Mouse (Mus musculus) hindbrain, embryonic 16.5 days (tissue): ENCODE measurements around the gene Gm28870. TPM values are rescaled to one million over a fixed set of nuclear protein-coding genes. Genes with fewer than 3 reads are reported as not detected.
"Not testable (repeated sequence)": the region's sequence is repeated elsewhere in the genome, so short reads cannot be mapped to it uniquely, and the experiment has no call there.

Experiments used
- ATAC-seq: fragments of 200-750 bp; cut with Nextera tagmentation; 2 replicates; pipeline ENCODE4 v1.8.0; 2017; ENCODE audit warnings: moderate TSS enrichment, moderate library complexity
- H3K27ac ChIP-seq: fragments of 300-500 bp; sonication (generic); 2 replicates; pipeline ENCODE4 v1.5.1; 2014; ENCODE audit warnings: low read depth, mild to moderate bottlenecking, control low read depth, low read length, moderate library complexity
- H3K27me3 ChIP-seq: fragments of 300-500 bp; sonication (generic); replicated peaks from 2 replicates; pipeline ENCODE4 v1.6.1; 2014; ENCODE audit warnings: low read length; ENCODE audit not compliant: control insufficient read depth, insufficient read depth
- H3K36me3 ChIP-seq: fragments of 300-500 bp; sonication (generic); 2 replicates; pipeline ENCODE4 v1.6.1; 2014; ENCODE audit warnings: mild to moderate bottlenecking, low read length, moderate library complexity, mixed read lengths; ENCODE audit not compliant: control insufficient read depth, insufficient read depth
- H3K4me1 ChIP-seq: fragments of 300-500 bp; sonication (generic); 2 replicates; pipeline ENCODE4 v1.6.1; 2014; ENCODE audit warnings: low read depth, low read length; ENCODE audit not compliant: control insufficient read depth, insufficient read depth
- H3K4me2 ChIP-seq: fragments of 300-500 bp; sonication (generic); 2 replicates; pipeline ENCODE4 v1.6.1; 2014; ENCODE audit warnings: mild to moderate bottlenecking, low read length, control low read depth, moderate library complexity
- H3K4me3 ChIP-seq: fragments of 300-500 bp; sonication (generic); 2 replicates; pipeline ENCODE4 v1.5.1; 2014; ENCODE audit warnings: mild to moderate bottlenecking, low read length, control low read depth, moderate library complexity
- H3K9ac ChIP-seq: fragments of 300-500 bp; sonication (generic); 2 replicates; pipeline ENCODE4 v1.6.1; 2014; ENCODE audit warnings: low read depth, mild to moderate bottlenecking, control low read depth, low read length, moderate library complexity
- H3K9me3 ChIP-seq: fragments of 300-500 bp; sonication (generic); 2 replicates; pipeline ENCODE4 v1.6.1; 2014; ENCODE audit warnings: mild to moderate bottlenecking, low read length, moderate library complexity; ENCODE audit not compliant: control insufficient read depth
- WGBS: fragments of 180-500 bp; shearing (Covaris S2); extraction: QIAGEN DNeasy Blood & Tissue Kit; methylation state at CpG from one replicate; pipeline ENCODE4 v1.1.7; 2014; 5-methylcytosine and 5-hydroxymethylcytosine counted together
- polyA plus RNA-seq: library from polyadenylated mRNA; unstranded; fragments of >200 nt; fragmentation: Nextera tagmentation; extraction: Ambion mirVana; gene quantifications from 2 replicates; pipeline ENCODE4 v1.2.1, GENCODE M21; 2015

Gm28870 gene
- not detected in 2 replicates for polyA plus RNA-seq

DNA sequence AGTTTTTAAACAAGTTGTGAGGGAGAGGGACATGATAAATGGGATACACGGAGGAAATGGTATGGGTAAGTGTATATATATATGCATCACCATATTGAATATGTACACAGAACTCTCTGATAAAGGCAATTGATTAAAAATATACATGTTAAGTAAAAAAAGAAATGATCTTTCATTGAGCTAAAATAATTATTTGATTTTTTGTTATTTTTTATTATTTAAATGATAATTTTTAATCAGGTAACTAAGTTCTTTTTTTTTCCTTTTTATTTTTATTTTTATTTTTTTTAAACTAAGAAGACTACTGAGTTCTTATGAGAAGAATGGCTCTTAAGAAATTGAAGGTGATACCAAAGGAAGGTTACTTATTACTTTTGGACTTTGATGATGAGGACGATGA is at the start of gene Gm28870:
TSS of gene Gm28870 (plus strand) at position 301 of the 400 bp plus-strand sequence.
- H3K4me2 ChIP-seq, H3K9me3 ChIP-seq, ATAC-seq, H3K27ac ChIP-seq, H3K4me3 ChIP-seq, H3K4me1 ChIP-seq, H3K36me3 ChIP-seq, H3K27me3 ChIP-seq, H3K9ac ChIP-seq: not testable (repeated sequence)
- WGBS = no CpG with 5 or more reads among the region's 2 CpGs
